Mouse (Mus musculus) B cell, adult 2 months (primary cell): ENCODE data around the gene Gse1.
A peak's percentile ranks its signal among the peaks of the same experiment; 100 is the strongest.

ENCODE experiments used
- DNase-seq, 2 experiments: peaks; one replicate each; pipeline ENCODE4 v3.0.0; 2022

Gene Gse1

DNA sequence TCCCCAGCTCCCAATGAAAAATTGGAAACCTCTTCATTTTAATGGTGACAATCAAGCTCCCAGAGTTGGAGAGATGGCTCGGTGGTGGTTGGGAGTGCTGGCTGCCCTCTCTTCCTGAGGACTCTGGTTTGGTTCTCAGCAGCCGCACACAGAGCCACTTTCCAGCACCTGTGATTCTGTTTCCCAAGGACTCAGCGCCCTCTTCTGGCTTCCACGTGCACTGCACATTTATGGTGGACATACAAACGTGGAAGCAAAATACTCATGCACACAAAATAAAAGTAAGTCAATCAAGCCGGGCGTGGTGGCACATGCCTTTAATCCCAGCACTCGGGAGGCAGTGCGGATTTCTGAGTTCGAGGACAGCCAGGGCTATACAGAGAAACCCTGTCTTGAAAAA lies 16.3 kb downstream of the Gse1 start:
- DNase-seq, result no peak

DNA sequence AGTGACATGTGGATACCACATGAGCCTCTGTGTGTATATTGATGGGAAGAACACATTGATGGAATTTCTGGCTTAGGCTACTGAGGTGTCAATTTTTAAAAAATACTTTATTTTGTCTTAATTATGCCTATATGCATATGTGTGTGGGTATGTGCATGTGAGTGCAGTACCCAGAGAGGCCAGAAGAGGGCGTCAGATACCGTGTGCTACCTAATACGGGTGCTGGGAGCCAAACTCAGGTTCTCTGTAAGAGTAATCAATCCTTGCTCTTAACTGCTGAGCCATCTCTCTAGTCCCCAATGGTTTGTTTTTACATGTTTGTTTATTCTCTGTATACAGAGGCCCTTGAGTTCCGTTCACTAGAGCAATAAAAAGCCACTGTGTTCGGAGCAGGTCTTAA lies 19.4 kb downstream of the Gse1 start:
- no peak for DNase-seq

DNA sequence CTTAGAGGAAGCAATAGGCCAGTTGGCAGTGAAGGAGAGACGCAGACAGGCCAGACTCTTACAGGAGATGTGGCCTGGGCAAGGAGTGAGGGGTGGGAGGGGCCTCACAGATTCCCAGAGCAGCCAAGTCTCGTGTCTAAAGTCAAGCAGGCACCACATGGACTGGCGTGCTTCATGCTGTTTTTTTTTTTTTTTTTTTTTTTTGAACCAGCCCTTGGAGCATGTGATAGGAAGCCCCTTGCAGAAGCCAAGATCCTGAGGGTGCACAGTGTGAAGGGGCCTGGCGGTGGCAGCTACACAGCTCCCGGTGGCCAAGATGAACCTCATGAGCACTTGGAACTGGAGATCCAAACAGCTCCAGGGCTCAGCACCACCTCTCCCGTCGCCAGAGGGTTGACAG lies 19.8 kb downstream of the Gse1 start:
- no peak for DNase-seq

DNA sequence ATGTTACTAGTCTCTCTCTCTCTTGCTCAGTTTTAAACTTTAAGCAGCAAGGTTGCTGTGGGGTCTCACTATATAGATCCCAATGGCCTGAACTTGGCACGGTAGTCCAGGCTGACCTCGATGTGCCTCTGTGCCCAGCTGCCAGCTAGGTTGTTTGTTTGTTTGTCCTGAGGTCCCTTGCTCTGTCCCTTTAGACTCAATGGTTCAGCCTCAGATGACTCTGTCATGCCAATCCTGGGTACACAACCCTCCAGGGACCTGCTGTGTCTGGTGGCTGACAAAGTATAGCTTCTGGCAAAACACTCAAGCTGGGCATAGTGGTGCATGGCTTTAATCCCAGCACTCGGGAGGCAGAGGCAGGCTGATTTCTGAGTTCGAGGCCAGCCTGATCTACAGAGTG lies 20.2 kb downstream of the Gse1 start:
- DNase-seq, result no peak

DNA sequence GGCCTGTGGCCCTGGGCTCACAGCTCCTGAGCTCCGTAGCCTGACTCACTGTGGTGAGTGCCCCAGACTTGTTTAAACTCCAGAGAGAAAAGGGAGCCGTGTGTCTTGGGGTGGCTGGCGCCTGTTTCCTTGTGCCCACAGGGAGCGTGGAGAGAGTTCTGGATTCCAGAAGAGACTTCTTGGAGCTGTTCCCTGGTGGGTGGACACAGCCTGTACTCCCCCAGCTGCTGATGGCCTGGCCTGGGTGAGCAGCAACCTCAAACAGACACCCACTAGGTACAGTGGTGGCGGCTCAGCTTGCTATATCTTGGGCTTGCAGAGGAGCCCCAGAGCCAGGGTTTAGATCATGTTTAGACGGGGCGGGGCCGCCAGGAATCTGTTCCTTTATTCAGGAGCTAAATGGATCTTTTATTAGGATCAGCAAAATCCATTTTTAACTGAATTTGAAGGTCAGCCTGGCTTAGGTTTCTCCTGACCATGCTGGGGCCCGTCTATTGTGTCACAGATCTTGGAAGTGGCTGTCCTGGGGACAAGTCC lies 21.6 kb downstream of the Gse1 start:
- DNase-seq, result no peak

DNA sequence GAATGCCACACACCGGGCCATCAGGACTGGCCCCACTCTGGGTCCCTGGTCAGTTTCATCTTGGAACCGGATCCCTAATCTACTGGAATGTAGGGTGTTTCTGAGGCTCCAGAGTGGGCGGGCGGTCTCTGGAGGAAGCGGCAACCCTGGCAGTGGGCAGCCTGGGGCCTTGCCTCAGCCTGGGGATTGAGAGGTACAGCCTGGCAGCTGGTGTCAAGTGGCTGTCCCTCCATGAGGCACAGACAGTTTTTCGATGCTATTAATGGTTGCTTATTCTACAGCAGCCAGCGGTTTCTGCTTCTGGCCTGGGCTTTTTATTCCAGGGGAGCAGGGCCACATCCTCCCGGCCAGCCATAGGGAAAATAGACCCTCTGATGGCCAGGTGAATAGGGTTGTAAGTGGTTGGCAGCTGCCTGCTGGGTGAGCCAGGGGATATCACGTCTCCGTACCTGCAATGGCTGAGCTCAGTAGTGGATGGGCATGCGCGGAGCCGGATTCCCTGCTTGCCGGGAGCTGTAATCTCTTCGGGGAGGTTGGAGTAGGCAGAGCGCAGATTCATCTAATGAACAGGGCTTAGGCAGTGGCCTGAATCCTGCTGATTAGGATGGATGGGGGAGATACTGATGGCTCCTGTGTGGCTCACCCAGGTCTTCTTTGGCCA lies 22.6 kb downstream of the Gse1 start:
- no peak for DNase-seq

DNA sequence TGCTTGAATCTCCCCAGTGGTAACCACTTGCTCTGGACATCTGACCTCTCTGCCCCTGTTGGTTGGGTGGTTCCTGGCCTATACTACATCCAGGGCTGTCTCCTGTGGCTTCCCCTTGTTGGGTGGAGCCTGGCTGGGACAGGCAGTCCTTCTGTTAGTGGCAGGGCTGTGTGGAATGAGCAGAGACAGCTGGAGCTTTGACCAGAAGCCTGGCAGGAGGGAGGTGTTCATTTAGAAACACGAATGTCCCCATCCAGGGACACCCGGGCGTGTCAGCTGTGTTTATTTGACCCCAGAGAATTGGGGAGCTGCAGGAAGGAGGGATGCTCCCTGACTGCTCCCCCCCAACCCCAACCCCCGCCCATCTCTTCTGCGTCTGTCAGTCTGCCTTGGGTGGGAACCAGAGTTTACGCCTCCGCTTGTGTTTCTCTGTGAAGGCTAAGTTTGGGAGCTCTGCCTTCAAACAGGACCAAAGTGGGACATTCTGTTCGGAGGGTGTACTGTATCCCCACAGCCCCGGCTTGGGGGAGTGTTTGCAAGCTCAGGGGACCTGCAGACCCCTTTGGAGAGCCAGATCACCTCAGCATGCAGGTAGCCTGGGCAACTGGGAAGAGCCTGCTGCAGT lies 23.3 kb downstream of the Gse1 start:
- no peak for DNase-seq

DNA sequence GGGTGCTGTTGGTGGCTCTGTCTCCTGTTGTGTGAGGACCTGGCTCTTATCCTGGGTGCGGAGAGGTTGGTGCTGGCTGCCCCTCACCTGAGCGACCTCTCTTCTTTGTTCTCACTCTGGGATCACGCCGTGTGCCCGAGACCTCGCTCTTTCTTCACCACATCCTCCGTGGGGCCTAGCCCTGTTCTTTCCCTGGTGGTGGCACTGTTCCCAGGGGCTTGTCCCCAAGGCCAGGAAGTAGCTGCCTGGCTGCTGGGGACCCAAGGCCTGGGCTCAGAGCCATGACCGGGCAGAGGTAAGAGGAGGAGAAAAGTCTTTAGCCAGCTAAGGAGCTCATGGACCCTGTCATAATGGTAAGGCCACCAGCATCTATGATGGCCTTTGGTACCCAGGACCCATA lies 25.4 kb downstream of the Gse1 start:
- no peak for DNase-seq

DNA sequence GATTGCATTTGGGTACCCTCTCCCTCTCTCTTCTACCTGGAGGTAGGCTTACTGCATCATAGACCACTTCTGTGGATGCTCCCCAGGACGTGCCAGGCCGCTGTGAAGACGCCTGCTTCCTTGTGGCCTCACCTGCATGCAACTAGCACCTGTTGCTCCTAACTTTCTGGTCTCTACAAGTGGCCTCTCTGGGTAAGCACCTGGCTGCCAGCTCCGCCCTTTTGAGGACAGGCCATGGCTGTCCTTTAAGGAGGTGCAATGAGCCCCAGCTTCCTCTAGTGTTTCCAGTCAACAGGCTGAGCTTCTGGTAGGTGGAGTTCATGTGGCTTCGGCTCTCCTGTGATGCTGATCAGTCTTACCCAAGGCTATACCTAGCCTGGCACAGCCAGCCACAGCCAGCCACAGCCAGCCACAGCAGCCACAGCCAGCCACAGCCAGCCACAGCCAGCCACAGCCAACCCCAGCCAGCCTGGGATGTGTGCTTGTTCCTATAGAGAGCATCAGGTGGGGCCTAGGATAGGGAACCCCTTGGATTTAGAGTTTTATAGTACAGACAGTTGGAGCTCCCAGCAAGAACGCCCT lies 27.2 kb downstream of the Gse1 start:
- DNase-seq, result no peak

DNA sequence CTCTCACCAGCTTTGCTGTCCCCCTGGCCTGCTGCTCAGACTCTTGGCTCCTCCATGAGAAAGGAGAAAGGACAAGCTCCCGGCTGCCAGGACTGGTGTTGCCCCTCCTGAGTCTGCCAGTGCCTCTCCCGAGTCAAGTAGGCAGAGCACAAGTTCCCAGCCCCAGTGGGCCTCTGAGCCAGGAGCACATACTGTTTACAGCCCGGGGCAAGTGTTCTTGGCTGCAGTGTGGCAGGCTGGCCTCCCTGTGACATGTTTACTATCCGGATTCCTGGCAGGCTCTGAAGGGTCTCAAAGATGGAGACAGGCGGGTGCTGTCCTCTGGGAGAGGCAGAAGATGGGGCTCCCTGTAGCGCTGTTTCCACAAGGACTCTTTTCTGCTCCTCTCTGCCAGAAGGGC lies 28.7 kb downstream of the Gse1 start:
- DNase-seq, result no peak

DNA sequence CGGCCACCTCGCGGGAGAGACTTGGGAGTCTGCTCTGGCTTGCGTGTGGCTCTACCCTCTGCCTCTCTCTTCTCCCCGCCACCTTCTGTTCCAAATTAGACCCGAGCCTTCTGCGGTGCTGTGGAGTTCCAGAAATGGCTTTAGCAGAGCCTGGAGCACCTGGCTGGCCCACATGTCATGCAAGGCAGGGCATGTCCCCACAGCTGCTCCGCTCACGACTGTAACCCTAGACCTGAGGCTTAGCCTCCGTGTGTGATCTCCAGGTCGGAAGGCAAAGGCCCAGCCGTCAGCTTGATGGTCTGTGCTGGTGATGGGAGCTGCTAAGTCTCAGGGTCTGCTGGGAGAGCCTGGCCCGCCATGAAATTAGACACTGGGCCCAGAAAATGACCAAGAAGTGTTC lies 30.9 kb downstream of the Gse1 start:
- no peak for DNase-seq

DNA sequence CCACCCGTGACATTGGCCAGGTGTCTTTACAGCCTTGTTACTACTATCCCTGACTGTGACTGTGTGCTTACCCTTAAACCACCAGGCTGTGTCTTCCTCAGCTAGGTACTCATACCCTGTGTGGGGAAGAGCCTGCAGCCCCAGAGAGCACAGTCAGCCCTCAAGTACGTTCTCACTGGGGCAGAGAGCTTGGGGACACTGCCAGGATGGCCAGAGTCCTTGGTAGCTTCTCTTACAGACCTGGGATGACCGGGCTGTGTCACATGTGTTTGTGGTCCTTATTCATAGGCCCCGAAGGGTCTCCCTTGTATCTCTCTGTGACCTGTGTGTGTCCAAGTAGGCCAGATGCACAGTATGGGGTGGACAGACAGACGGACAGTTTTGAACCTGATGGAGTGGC lies 32.4 kb downstream of the Gse1 start:
- DNase-seq, result no peak

DNA sequence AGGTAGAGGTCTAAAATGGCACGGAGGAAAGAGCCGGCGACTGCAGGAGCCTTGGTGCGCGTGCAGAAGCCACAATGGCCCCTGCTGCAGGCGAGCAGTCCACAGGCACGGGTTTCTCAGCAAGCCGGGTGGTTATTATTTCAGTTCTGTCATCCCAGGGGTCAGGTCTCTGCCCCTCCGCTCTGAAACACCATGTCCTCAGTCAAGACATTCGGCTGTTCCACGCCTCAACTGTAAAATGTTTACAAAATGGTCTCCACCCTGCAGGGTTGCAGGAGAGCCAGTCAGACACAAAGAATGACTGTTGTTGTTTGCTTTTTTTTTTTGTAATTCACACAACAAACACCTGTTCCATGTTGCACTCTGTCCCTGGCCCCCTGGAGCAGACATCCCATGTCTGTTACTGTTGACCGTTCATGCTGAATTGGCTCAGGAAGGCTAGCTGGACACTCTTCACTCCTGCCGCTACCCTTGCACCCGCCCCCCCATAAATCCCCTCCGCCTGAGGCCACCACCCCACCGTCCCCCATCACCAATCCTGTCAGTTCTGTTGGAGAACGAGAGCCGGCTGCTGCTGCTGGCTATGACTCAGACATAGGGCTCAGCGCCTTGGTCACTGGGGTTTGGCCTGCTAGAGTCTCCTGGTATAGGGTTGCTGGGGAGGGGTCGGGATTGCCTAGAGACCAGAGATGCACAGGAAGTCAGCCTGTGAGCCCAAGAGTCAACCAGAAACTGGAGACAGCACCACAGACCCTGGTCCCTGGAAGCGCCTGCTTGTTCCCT lies 33.3 kb downstream of the Gse1 start:
- no peak for DNase-seq

DNA sequence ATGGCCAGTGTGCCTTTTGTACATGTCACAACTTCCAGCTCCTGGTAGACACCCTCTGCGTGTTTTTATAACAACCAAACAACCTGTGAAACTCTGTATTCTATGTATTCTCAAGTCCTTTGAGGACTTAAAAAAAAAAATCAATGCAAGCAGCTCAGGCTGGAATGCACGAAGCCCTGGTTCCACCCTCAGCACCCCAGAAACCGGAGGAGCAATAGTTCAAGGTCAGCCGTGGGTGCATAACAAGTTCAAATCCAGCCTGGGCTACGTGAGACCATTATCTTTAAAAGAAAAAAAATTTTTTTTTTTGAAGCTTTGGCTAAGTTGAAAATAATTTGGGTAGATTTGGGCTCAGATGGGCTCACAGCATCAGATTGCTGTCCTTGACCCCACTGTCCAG lies 35.6 kb downstream of the Gse1 start:
- no peak for DNase-seq

DNA sequence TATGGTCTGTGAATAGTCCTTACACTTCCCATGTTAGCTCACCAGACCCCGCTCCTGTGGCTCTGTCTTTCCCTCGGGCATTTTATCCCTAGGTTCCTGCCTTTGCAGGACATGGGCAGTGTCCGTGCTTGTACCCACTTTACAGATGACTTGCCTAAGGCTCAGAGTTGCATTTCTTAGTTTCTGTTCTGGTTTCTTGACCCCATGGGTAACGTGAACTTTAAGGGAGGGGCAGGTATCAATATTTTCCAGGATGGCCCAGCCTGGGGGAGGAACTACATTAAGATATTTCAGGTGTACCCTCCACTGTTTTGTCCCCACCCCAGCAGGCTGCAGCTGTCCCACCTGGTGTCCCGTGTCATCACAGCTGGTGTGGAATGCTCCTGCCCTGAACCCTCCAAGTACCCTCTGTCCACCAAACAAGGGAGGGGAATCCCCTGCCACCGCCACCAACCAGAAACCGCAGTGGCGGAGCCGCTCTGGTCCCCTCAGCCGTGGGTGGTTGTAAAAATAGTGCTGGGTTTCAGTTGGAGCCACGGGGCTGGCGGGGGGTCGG lies 36.2 kb downstream of the Gse1 start:
- DNase-seq, result peak; percentile 40 to 46

DNA sequence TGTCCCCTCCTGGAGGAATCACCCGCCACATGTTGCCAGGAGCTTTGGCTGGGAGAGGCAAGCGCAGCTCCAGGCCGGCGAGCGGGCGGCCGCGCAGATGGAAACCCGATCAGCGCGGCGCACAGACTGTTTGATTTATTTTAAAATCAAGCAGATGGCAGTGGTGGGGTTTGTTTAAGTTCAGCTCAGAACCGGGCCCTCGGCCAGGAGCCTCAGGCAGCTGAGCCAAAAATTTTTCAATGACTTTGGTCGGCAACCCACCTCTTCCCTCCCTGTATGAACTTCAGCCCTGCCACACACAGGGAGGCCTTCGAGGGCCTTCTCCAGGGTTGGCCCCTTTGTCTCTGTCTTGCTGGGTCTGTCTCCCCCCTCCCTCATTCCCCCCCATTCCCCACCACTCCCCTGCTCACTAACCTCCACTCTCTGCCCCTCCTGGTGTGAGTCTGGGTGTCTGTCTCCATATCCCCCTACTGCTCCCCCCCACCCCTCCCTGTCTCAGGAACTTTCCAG lies 36.7 kb downstream of the Gse1 start:
- DNase-seq, result no peak

DNA sequence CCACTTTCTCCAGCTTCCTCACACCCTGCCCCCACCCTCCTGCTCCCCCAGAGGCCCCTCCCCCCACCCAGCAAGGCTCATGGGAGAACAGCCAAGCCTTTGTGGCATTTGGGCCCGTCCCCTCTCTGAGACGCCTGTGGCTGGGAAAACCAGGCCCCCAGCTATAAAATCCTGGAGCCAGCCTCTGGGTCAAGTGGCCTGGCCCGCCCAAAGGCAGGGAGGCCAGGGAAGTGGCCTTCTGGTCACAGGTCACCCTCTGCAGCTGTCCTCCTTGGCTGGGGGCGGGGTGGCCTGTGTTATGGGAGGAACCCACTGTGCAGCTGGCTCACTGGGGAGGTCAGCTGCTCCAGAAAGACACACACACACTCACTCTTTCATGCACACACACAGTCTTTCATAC lies 37.2 kb downstream of the Gse1 start:
- DNase-seq, result no peak

DNA sequence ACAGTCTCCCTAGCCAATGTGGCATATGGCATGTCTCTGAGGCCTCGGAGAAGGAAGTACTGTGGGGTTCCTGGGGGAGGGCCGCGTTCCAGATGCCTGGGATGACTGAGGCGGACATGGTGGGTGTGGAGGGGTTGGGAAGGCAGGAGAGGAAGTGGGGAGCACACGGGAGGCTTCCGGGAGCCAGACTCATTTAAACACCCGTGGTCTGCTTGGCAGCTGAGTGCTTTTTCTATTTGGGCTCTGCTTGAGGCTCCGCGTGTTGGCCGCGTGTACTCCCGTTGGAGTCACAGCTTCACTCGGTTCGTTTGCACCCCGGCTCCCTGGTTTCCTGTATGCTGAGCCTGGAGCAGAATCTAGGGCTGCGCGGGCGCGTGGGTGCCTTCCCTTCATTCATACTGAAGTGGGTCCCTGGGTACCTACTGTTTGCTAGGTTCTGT lies 40.3 kb downstream of the Gse1 start:
- no peak for DNase-seq

DNA sequence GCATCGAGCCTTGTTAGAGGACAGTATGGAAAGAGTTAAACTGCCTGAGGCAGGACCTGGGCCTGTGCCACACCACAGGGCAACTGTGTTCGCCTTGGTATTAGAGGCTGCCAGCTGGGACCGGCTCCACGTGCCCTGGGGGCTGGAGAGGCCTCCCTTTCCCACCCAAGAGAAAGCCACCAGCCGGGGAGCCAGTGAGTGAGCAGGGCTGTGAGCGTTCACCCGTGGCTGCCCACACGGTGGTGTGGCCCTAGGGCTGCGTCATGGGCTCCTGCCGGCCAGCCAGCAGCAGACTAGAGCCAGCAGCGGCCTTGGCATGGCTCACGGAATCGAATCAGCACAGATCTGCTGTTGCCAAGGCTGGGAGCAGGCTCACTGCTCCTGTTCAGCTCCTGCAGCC lies 42.2 kb downstream of the Gse1 start:
- no peak for DNase-seq

DNA sequence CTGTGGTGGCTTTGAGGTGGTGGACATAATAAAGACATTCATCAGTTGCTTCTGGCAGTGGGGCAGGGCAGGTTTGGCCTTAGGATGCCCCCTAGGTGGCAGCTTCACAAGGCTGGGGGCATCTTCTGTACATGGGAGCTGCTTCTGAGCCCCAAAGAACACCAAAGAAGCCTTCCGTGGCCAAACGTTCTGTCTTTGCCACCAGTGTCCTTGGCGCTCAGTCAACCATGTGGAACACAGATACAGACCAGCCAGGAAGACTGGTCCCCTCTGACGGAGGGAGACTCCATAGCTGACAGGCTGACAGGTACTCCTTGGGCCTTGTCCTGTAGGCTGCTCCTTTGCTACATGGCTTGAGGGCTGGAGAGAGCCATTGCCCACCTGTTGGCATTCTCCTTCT lies 45.2 kb downstream of the Gse1 start:
- no peak for DNase-seq

DNA sequence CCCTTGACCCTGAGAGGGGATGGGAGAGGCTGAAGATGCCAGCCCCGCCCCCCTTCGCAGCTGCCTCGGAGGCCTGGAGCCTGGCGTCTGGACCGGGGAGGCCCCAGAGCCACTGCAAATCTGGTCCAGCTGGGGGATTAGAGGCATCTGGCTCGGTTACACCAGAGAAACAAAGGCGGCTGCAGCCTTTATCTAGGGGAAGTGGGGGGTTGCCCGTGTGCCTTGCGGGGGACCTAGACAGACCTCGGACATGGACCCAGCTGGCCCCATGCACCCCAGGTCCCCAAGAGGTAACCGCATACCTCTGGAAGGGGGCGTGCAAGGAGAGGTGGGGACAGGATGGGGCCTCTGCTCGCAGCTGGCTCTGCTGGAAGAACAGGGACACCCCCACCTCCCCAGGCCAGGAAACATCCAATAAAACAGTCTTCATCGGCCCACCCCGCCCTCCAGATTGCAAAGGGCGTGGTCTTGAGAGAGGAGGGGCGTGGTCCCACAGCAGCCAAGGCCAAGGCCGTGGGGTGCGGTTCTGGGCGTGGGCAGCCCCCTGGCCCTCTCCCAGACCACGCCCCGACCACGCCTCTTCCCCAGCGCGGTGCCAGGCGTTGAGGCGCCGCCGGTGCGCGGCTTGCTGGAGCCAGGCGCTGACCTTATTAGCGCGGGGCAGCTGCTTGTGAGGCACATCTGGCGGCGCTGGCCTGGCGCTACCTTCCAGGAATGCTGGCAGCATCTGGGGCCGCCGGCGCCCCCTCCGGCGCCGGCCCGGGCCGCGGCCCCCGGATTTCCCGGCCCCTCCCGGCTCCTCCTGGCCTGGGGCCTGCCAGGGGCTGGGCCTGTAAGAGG lies 48.0 kb downstream of the Gse1 start:
- DNase-seq, result peak; percentile 84 to 85

DNA sequence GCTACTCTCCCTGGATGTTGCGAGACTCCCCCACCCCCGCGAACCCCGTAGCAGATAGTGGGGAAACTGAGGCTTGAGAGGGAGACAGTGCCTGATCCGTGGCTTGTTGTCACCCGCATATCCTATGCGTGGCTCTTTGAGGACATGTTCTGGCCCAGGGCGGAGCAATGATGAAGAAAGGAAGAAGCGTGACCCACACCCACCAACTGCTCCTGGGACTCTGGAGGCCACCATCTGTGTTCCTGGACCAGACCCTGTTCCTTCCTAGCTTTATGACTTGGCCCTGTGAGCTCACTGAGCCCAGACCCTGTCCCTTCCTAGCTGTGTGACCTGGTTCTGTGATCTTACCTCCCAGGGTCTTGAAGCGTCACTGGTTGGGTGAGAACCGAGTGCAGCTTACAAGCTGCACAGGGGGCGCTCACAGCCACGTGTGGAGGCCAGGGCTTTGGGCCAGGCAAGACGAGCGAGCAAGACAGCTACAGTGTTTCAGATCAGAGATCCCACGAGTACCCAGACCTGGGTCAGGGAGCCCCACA lies 48.7 kb downstream of the Gse1 start:
- DNase-seq, result peak; percentile 27 to 31
